Mouse (Mus musculus): ENCODE measurements at regions not wholly inside any gene's neighbourhood (a gene's known extent, or its start where the extent isn't known, plus 50 kb on each side); places are given as distances from the start of the nearest gene placed in this dataset.

- DNase-seq (ENCODE audit: extremely low spot score in 1 of 2, low spot score in 2 of 2): no peak
- intact Hi-C loops (cut with DNase I): no loop called here
- no peak overlapping the region for H3K27ac ChIP-seq
- no peak for TF ChIP-seq CTCF (IDR thresholded peaks at IDR 0.05)
- H3K4me3 ChIP-seq: no peak overlapping the region
These were observed 227.9 kb upstream of the Apob start for GRCm38 (mm10) chr12:7749319-7750238.

GRCm38 (mm10) chr12:7754861-7755260 lies 222.6 kb upstream of the Apob start:
- H3K4me3 ChIP-seq: no peak overlapping the region
- intact Hi-C loops (cut with DNase I): no loop called here
- DNase-seq (ENCODE audit: extremely low spot score in 1 of 2, low spot score in 2 of 2): no peak
- no peak for TF ChIP-seq CTCF (IDR thresholded peaks at IDR 0.05)
- peak overlapping the region; percentile 63 for H3K27ac ChIP-seq

DNA sequence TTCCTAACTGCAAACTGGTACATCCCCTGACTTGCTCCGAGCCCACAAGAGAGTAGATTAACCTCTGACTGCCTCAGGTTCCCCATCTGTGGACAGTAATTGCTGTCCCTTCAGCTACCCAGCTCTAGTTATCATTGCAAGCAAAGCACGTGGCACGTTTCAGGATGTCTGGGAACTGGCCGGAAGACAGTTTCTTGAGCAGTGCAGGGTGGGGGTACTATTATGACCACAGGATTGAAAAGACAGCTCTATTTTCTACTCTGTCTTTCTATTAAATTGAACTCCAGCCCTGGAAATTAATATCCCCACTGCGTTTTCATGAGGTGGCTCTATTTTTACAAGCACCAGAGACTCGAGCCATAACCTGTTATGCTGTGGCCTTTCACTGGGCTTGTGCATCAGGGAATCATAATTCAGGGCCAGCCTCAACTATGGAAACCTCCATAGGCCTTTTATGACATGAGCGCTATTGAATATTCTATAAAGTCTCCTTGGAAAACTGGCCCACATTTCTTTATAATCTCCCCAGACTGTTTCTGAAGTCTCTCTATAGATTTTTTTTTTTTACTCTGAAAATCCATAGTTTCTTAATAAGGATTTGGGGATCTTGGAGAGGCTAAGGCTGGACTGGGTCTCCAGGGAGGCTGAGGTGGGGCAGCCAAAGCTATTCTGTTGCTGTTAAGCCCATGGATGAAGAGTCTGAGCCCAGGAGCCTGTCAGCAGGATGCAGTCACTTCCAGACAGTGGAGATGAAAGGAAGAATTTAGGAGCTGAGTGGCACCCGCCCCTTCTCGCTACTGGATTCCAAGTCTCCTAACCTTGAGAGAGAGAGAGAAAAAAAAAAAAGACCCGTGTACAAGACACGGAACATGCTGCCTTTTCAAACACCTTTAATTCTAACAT lies 212.4 kb upstream of the Apob start:
- Histone ChIP-seq H3K27ac (no peak overlapping the region), H3K4me3 (no peak overlapping the region)
- TF ChIP-seq CTCF (IDR thresholded peaks at IDR 0.05): no peak
- DNase-seq (ENCODE audit: extremely low spot score in 1 of 2, low spot score in 2 of 2): no peak
- intact Hi-C loops (cut with DNase I): no loop called here

- no peak overlapping the region for H3K27ac ChIP-seq
- H3K4me3 ChIP-seq: no peak overlapping the region
- intact Hi-C loops (cut with DNase I): no loop called here
- TF ChIP-seq CTCF (IDR thresholded peaks at IDR 0.05): no peak
- no peak for DNase-seq (ENCODE audit: extremely low spot score in 1 of 2, low spot score in 2 of 2)
These were observed 203.3 kb upstream of the Apob start for GRCm38 (mm10) chr12:7774127-7774526.

- Histone ChIP-seq H3K27ac (no peak overlapping the region), H3K4me3 (no peak overlapping the region)
- intact Hi-C loops (cut with DNase I): loop anchor here (5.0 kb wide), 2 partner anchors 114 to 234 kb away; no protein-coding TSS in a partner anchor
- peak in 1 of 2 experiments; percentile 26 for DNase-seq (ENCODE audit: extremely low spot score in 1 of 2, low spot score in 2 of 2)
- TF ChIP-seq CTCF (IDR thresholded peaks at IDR 0.05): no peak
These were observed 201.1 kb upstream of the Apob start for GRCm38 (mm10) chr12:7776335-7776734.

DNA sequence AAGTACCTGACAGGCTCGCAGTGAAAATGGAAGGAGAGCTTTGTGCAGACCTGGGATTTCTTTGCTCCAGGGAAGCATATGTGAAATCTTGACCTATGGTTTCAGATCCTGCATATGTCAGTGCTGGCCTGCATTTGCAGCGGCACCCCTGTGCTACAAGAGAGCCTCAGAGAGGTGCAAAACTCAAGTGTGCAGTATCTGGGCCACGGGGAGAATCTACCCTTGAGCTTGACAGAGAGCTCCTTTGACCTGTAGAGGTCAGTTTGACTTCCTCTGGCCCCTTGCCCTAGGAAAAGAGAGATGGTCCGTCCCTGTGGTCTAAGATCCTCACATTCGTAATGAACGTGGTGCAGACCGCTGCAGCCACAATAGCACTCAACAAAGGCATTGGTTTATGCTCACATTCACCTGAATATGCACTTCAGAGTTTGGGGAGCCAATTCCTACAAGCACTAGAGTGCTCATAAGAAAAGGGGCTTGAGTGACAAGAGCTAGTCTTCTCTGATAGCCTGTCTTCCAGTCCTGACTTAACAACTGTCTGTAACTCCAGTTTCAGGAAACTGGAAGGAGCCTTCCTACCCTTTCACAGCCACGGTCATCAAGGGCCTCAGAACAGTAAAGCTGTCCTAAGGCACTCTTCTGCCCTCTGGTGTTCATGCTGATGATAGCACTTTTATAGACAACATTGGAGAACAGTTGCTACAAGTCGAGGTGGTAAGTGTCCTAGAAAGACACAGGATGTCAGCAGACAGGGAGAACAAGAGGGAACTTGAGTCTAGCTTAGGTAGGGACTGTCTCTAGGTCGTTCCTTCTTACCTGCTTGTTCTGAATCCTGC lies 200.0 kb upstream of the Apob start:
- intact Hi-C loops (cut with DNase I): loop anchor here (5.0 kb wide), 2 partner anchors 115 to 235 kb away; no protein-coding TSS in a partner anchor
- no peak overlapping the region for H3K4me3 ChIP-seq
- peak; percentile 58 to 61 for DNase-seq (ENCODE audit: extremely low spot score in 1 of 2, low spot score in 2 of 2)
- no peak overlapping the region for H3K27ac ChIP-seq
- peak; percentile 74 for TF ChIP-seq CTCF (IDR thresholded peaks at IDR 0.05)

DNA sequence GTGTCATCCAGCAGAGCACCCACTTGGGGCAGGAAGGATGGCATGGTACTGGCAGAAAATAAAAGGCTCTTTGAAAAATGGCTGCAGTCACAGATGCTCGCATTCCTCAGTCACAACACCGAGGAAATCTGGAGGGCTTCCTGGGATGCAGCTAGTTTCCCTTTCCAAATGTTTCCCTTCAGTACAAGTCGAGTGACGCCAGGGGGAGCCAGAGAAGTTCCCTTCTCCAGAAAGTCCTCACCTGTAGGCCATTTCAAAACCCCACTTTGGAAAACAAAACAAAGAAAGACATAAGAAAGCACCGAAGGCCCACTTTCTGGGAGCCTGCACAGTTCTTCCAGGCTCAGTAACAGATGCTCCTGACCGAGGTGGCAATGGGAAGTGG lies 199.4 kb upstream of the Apob start:
- intact Hi-C loops (cut with DNase I): loop anchor here (5.0 kb wide), 2 partner anchors 116 to 236 kb away; no protein-coding TSS in a partner anchor
- DNase-seq (ENCODE audit: extremely low spot score in 1 of 2, low spot score in 2 of 2): no peak
- no peak overlapping the region for H3K4me3 ChIP-seq
- no peak overlapping the region for H3K27ac ChIP-seq
- TF ChIP-seq CTCF (IDR thresholded peaks at IDR 0.05): no peak; the same call in 1 of the 2 replicates

DNA sequence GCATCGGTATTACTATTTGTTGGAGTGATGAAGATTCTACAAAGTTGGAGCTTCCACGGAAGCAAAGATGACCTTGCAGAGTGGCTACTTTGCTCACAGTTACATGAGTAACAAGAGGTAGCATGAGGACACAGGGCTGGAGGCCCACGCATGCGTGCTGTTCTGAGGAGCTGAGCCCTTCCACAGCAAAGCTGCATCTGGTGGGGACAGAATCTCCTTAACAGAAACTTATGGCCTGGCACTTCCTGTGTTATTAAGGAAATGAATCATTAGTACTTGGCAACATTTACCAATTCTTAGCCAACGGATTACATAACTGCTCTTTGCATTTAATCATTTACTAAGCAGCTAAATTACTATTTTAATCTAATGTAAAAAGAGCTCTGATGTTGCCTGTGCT lies 160.8 kb upstream of the Apob start:
- peak; percentile 29 to 55 for DNase-seq (ENCODE audit: extremely low spot score in 1 of 2, low spot score in 2 of 2)
- TF ChIP-seq CTCF (IDR thresholded peaks at IDR 0.05): no peak
- intact Hi-C loops (cut with DNase I): no loop called here
- H3K27ac ChIP-seq: no peak overlapping the region
- no peak overlapping the region for H3K4me3 ChIP-seq

- no peak overlapping the region for H3K4me3 ChIP-seq
- TF ChIP-seq CTCF (IDR thresholded peaks at IDR 0.05): no peak
- DNase-seq (ENCODE audit: extremely low spot score in 1 of 2, low spot score in 2 of 2): no peak
- intact Hi-C loops (cut with DNase I): no loop called here
- no peak overlapping the region for H3K27ac ChIP-seq
These were observed 157.3 kb upstream of the Apob start for GRCm38 (mm10) chr12:7820006-7820704.

GRCm38 (mm10) chr12:7820718-7821117 lies 156.7 kb upstream of the Apob start:
- TF ChIP-seq CTCF (IDR thresholded peaks at IDR 0.05): no peak
- intact Hi-C loops (cut with DNase I): no loop called here
- no peak for DNase-seq (ENCODE audit: extremely low spot score in 1 of 2, low spot score in 2 of 2)
- Histone ChIP-seq H3K4me3 (no peak overlapping the region), H3K27ac (no peak overlapping the region)

DNA sequence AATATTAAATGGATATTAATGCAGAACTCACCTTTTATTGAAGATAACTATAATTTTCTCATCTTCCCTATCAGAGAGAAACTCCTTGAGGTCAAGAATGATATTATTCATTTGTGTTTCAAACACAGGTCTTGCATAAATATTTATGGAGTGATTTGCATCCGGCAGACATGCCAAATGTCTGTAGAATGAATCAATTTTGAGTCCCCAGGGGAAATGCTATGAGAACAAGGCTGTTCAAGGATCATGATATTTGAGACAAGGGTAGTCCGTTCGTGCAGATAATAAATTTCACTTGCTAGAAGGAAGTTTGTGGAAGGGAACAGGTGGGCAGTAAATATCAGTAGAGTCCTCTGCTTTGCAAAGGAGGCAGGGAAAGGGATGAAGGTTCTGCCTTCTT lies 141.7 kb upstream of the Apob start:
- Histone ChIP-seq H3K4me3 (no peak overlapping the region), H3K27ac (no peak overlapping the region)
- no peak for TF ChIP-seq CTCF (IDR thresholded peaks at IDR 0.05)
- no peak for DNase-seq (ENCODE audit: extremely low spot score in 1 of 2, low spot score in 2 of 2)
- intact Hi-C loops (cut with DNase I): no loop called here
